Mouse (Mus musculus) liver, adult 2 months (tissue): ENCODE data around the gene Hist1h3b. TPM values are rescaled to one million over a fixed set of nuclear protein-coding genes. Genes with fewer than 3 reads are reported as not detected.
"Not testable (repeated sequence)": the region's sequence is repeated elsewhere in the genome, so short reads cannot be mapped to it uniquely, and the experiment has no call there.

Experiments used
- DNase-seq: peaks from one replicate; pipeline ENCODE4 v3.0.0-alpha.2; 2011; ENCODE audit warnings: low read depth, low spot score; ENCODE audit errors: extremely low read depth
- H3K27ac ChIP-seq: fragments of 200-500 bp; replicated peaks from 2 replicates; pipeline ENCODE4 v1.5.1; 2012; ENCODE audit warnings: low read depth, mild to moderate bottlenecking, control low read depth, inconsistent platforms, low read length; ENCODE audit not compliant: insufficient read depth
- H3K27me3 ChIP-seq: fragments of 200-500 bp; 2 replicates; pipeline ENCODE4 v1.6.1; 2012; ENCODE audit warnings: mild to moderate bottlenecking, moderate library complexity, low read length, inconsistent platforms; ENCODE audit not compliant: control insufficient read depth, insufficient read depth
- H3K36me3 ChIP-seq: fragments of 200-500 bp; 2 replicates; pipeline ENCODE4 v1.6.1; 2012; ENCODE audit warnings: low read length, inconsistent platforms; ENCODE audit not compliant: control insufficient read depth, insufficient read depth
- H3K4me1 ChIP-seq: fragments of 200-500 bp; 2 replicates; pipeline ENCODE4 v1.6.1; 2011; ENCODE audit warnings: low read length; ENCODE audit not compliant: control insufficient read depth, insufficient read depth
- H3K4me3 ChIP-seq: fragments of 200-500 bp; 2 replicates; pipeline ENCODE4 v1.5.1; 2011; ENCODE audit warnings: low read depth, mild to moderate bottlenecking, control low read depth, low read length, moderate library complexity; ENCODE audit not compliant: insufficient read depth
- H3K79me2 ChIP-seq: fragments of 200-500 bp; 2 replicates; pipeline ENCODE4 v1.6.1; 2012; ENCODE audit warnings: inconsistent platforms, mild to moderate bottlenecking, low read length, moderate library complexity; ENCODE audit not compliant: control insufficient read depth, insufficient read depth
- H3K9ac ChIP-seq: fragments of 200-500 bp; 2 replicates; pipeline ENCODE4 v1.6.1; 2012; ENCODE audit warnings: low read depth, mild to moderate bottlenecking, control low read depth, inconsistent platforms, low read length
- CTCF ChIP-seq: fragments of 200-500 bp; IDR thresholded peaks from 2 replicates; pipeline ENCODE4 v1.5.1; 2011; ENCODE audit warnings: low read depth, low read length, control low read depth
- POLR2A ChIP-seq: fragments of 200-500 bp; IDR thresholded peaks from 2 replicates; pipeline ENCODE4 v1.6.1; 2011; ENCODE audit warnings: low read length, control low read depth; ENCODE audit not compliant: insufficient read depth; ENCODE audit errors: extremely low read depth
- WGBS: fragments of 180-500 bp; shearing (Covaris S2); methylation state at CpG from one replicate; pipeline ENCODE4 v1.1.7; 2018; 5-methylcytosine and 5-hydroxymethylcytosine counted together
- polyA plus RNA-seq: library from polyadenylated mRNA; depleted of rRNA; stranded (reverse); fragments of >200 nt; gene quantifications from 2 replicates; pipeline ENCODE4 v1.2.3, GENCODE M21; 2012
- total RNA-seq: library from RNA; depleted of rRNA; stranded (reverse); fragments of >200 nt; gene quantifications from 2 replicates; pipeline ENCODE4 v1.2.3, GENCODE M21; 2014

Gene Hist1h3b
- total and polyA plus RNA-seq, 2 experiments, result 0.23 to 15.2 TPM

DNA sequence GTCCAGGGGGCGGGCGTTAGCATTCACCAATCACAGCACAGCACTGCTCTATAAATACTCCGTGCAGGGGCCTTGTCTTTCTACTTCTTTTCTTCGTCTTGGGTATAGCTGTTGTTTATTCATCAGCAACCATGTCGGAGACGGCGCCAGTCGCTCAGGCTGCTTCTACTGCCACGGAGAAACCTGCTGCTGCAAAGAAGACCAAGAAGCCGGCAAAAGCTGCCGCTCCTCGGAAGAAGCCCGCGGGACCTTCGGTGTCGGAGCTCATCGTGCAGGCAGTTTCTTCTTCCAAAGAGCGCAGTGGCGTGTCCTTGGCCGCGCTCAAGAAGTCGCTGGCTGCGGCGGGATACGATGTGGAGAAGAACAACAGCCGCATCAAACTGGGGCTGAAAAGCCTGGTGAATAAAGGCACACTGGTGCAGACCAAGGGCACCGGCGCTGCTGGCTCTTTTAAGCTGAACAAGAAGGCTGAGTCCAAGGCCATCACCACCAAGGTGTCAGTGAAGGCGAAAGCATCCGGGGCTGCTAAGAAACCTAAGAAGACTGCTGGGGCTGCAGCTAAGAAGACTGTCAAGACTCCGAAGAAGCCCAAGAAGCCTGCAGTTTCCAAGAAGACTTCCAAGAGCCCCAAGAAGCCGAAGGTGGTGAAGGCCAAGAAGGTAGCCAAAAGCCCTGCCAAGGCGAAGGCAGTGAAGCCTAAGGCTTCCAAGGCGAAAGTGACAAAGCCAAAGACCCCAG lies 11.7 kb downstream of the Hist1h3b start, which contains the start of gene Hist1h1a:
Hist1h1a (plus strand) TSS at position 81 of the 738 bp plus-strand sequence.
- WGBS, result 6% methylated on average over 34 of the region's 34 CpGs
- H3K79me2 ChIP-seq, result no peaks in the 10 kb centered on the region
- H3K27ac ChIP-seq, result peak within 1 kb of the TSS; percentile 65
- peak within 1 kb of the TSS; percentile 69 for H3K4me3 ChIP-seq
- H3K9ac ChIP-seq, result peak within 1 kb of the TSS; percentile 74
- peaks cover 14% of the 10 kb centered on the region; the same call in 1 of the 2 replicates for H3K4me1 ChIP-seq
- no peaks in the 10 kb centered on the region for H3K36me3 ChIP-seq
- DNase-seq, result peak; percentile 87
- H3K27me3 ChIP-seq, result no peaks in the 10 kb centered on the region
- TF ChIP-seq POLR2A, result 0 out of 2 replicates have a peak, but pooled peaks have one; percentile 49
- no peak for TF ChIP-seq CTCF

DNA sequence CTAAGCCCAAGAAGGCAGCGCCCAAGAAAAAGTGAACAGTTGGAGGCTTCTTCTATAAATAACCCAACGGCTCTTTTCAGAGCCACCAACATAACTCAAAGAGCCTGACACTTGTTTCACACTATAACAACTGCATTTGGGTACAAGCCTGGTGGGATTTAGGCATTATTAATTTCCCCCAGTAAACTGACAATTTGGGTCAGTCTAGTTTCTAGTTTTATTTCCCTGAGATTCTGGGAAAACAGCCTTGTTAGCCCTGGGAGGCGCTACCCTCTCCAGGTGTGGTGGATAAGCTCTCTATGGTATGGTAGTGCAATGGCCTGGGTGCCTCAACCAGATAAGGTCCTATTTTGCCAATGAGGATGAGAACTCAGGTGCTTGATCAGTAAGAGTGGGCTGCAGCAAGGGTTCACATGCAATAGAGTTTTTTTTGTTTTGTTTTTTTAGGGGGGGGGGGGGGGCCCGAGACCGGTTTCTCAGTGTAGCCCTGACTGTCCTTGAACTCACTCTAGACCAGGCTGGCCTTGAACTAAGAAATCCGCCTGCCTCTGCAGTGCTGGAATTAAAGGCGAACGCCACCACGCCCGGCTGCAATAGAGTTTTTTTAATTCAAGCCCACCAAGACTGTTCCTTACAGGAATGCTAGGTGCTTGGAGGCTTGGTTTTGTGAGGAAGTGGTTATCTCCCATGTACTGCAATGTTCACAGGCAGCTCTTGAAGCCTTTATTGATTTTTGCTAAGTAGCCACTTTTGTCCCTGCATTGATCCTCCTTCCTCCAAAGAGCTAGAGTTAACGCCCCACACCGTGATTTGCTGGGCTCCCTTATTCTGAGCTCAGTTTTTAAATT lies 12.5 kb downstream of the Hist1h3b start:
- H3K79me2 ChIP-seq, result no peaks in the 10 kb centered on the region
- 57% methylated on average over 12 of the region's 12 CpGs for WGBS
- peaks cover 14% of the 10 kb centered on the region; the same call in 1 of the 2 replicates for H3K4me1 ChIP-seq
- TF ChIP-seq POLR2A, result no peak
- TF ChIP-seq CTCF, result no peak
- H3K27me3 ChIP-seq, result no peaks in the 10 kb centered on the region
- no peak for DNase-seq
- no peak overlapping the region for H3K9ac ChIP-seq
- no peak overlapping the region for H3K27ac ChIP-seq
- H3K36me3 ChIP-seq, result no peaks in the 10 kb centered on the region
- no peak overlapping the region for H3K4me3 ChIP-seq

DNA sequence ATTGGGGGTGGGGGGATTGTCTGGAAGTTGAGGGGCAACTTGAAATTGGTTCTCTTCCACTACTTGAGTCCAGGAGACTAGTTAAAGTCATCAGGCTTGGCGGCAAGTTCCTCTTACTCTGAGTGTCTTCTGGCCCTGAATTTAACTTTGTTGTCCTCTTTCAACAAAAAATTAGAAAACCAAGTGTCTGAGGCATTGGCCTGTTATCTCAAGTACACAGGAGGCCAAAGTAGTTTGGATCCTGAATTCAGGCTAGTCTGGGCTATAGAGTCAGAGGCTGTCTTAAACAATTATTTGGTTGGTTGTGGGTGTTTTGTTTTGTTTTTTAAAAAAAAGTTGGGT lies 13.1 kb downstream of the Hist1h3b start:
- no peak overlapping the region for H3K9ac ChIP-seq

GRCm38 (mm10) chr13:23766772-23767171 lies 14.7 kb downstream of the Hist1h3b start:
- Histone ChIP-seq H3K27ac (no peak overlapping the region), H3K36me3 (no peaks in the 10 kb centered on the region), H3K79me2 (no peaks in the 10 kb centered on the region), H3K4me3 (no peak overlapping the region), H3K9ac (no peak overlapping the region), H3K27me3 (no peaks in the 10 kb centered on the region), H3K4me1 (peaks cover 7% of the 10 kb centered on the region; the same call in 1 of the 2 replicates)
- no peak for TF ChIP-seq POLR2A
- TF ChIP-seq CTCF, result no peak
- DNase-seq, result peak; percentile 91

More for the DNA sequence above, 13.1 kb downstream of the Hist1h3b start:
- WGBS, result 92% methylated on average over 1 of the region's 1 CpGs
- Histone ChIP-seq H3K4me3 (no peak overlapping the region), H3K27ac (no peak overlapping the region), H3K79me2 (no peaks in the 10 kb centered on the region), H3K36me3 (no peaks in the 10 kb centered on the region), H3K27me3 (no peaks in the 10 kb centered on the region), H3K4me1 (peaks cover 12% of the 10 kb centered on the region; the same call in 1 of the 2 replicates)
- TF ChIP-seq CTCF, result no peak
- no peak for DNase-seq

DNA sequence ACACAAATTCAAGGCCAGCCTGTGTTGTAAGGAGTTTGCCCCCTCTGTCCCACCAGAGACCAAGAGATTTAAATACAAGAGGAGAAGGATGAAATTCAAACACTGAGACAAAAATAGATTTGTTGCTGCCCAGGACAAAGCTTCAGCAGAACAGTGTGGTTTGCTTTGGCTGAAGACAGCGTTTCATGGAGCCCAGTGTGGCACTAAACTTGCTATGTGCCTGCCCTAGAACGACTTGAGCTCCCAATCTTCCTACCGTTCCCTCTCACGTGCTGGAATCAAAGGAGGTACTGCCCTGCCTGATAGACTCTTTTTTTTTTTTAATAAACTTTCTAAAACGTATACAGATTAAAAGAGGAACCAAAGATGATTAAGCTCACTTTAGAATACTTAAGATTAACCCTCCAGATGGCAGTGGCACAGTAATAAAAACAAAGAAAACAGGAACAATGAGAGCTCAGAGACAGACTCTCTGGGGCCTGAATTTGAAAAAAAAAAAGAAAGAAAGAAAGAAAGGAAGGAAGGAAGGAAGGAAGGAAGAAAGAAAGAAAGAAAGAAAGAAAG lies 16.8 kb downstream of the Hist1h3b start:
- H3K36me3 ChIP-seq, result no peaks in the 10 kb centered on the region
- H3K79me2 ChIP-seq, result no peaks in the 10 kb centered on the region
- no peak overlapping the region for H3K9ac ChIP-seq
- H3K27me3 ChIP-seq, result no peaks in the 10 kb centered on the region
- DNase-seq, result no peak
- no peak overlapping the region for H3K4me3 ChIP-seq
- peaks cover 7% of the 10 kb centered on the region; the same call in 1 of the 2 replicates for H3K4me1 ChIP-seq
- 69% methylated on average over 5 of the region's 5 CpGs for WGBS
- TF ChIP-seq CTCF (no peak), POLR2A (no peak)
- H3K27ac ChIP-seq, result no peak overlapping the region

- not testable (repeated sequence) for H3K27ac ChIP-seq, H3K27me3 ChIP-seq, H3K9ac ChIP-seq, DNase-seq, H3K4me3 ChIP-seq, H3K79me2 ChIP-seq, H3K36me3 ChIP-seq, H3K4me1 ChIP-seq
- WGBS, result 95% methylated on average over 2 of the region's 2 CpGs
These were observed 17.5 kb downstream of the Hist1h3b start, which contains the start of gene Trim38 for GRCm38 (mm10) chr13:23769613-23770012. Gene Trim38 (plus strand): TSS chr13:23769913.
